Comparison of ENCODE assay signal across 10 mouse cellular contexts in genomic region chr7:25145896-25146295, GRCm38 (mm10). TPM values are rescaled to one million over a fixed set of nuclear protein-coding genes. Genes with fewer than 3 reads are reported as not detected.
DNase-seq lines count a peak whose midpoint lies in the region; ATAC-seq lines count a peak whose summit lies in the region.
"Had no signal": no experiment of that assay in that cellular context is flagged by ENCODE, and none has a peak within 500 bp of the region (broad histone marks: within the 10 kb centered on the region; RNA-seq: fewer than 3 reads in every experiment).

No protein-coding gene starts in this region.

- ATAC-seq in hindbrain, embryonic 16.5 days, result no peak; the same call in 1 of the 2 replicates
- ATAC-seq in granulocyte monocyte progenitor cell, adult 5-6 weeks (replicated peaks; ENCODE audit: poor library complexity, severe bottlenecking), result peak; percentile 77

- no peak overlapping the region for H3K4me2 ChIP-seq in hindbrain, embryonic 16.5 days (ENCODE audit: low read length)

- peaks cover 36% of the 10 kb centered on the region for H3K4me1 ChIP-seq in hindbrain, embryonic 10.5 days (replicated peaks)
- peaks cover 11% of the 10 kb centered on the region for H3K4me1 ChIP-seq in hindbrain, embryonic 16.5 days (ENCODE audit: control insufficient read depth, insufficient read depth, low read depth, low read length)

- WGBS in hindbrain, embryonic 10.5 days, result 10% methylated on average over 10 of the region's 10 CpGs
- whole genome bisulfite sequencing in hindbrain, embryonic 16.5 days, result 14% methylated on average over 10 of the region's 10 CpGs

- no peak overlapping the region for H3K4me3 ChIP-seq in hindbrain, embryonic 10.5 days
- H3K4me3 ChIP-seq in hindbrain, embryonic 16.5 days (ENCODE audit: low read length), result no peak overlapping the region
- H3K4me3 ChIP-seq: heart, embryonic 10.5 days had no signal

- H3K36me3 ChIP-seq in hindbrain, embryonic 10.5 days, result no peaks in the 10 kb centered on the region
- no peaks in the 10 kb centered on the region for H3K36me3 ChIP-seq in hindbrain, embryonic 16.5 days (ENCODE audit: control insufficient read depth, insufficient read depth, low read length)
- H3K36me3 ChIP-seq: heart, embryonic 10.5 days had no signal

- no peak overlapping the region for H3K27ac ChIP-seq in hindbrain, embryonic 10.5 days
- no peak overlapping the region for H3K27ac ChIP-seq in hindbrain, embryonic 16.5 days (ENCODE audit: low read depth, low read length)
- H3K27ac ChIP-seq: heart, embryonic 10.5 days had no signal

- H3K9ac ChIP-seq in hindbrain, embryonic 16.5 days (ENCODE audit: low read depth, low read length), result no peak overlapping the region

- peak; percentile 70 for DNase-seq in hindbrain, embryonic 10.5 days (ENCODE audit: low spot score)
- DNase-seq in thymus, postnatal 0 days (ENCODE audit: low spot score), result peak; percentile 25
- DNase-seq in thymus, adult 18-20 months, result no peak
- DNase-seq in yolk sac, embryonic 10.5 days (ENCODE audit: low spot score), result peak; percentile 24
- no peak for DNase-seq in right cerebral cortex, adult 2 months (ENCODE audit: low spot score in 2 of 2)
- no peak for DNase-seq in gastrocnemius, postnatal 4 days (ENCODE audit: low spot score in 2 of 2)
- DNase-seq: cerebellum, postnatal 14 days had no signal

- H3K9me3 ChIP-seq in hindbrain, embryonic 10.5 days, result no peaks in the 10 kb centered on the region
- H3K9me3 ChIP-seq in hindbrain, embryonic 16.5 days (ENCODE audit: control insufficient read depth, low read length), result no peaks in the 10 kb centered on the region
- H3K9me3 ChIP-seq: heart, embryonic 10.5 days had no signal

- peaks cover 64% of the 10 kb centered on the region for H3K27me3 ChIP-seq in hindbrain, embryonic 10.5 days (ENCODE audit: insufficient read depth, poor library complexity, severe bottlenecking)
- no peaks in the 10 kb centered on the region for H3K27me3 ChIP-seq in hindbrain, embryonic 16.5 days (replicated peaks; ENCODE audit: control insufficient read depth, insufficient read depth, low read length)

RNA-seq across cellular contexts. Expression of gene Pou2f2, which starts 33.6 kb away (rescaled TPM):
- polyA plus RNA-seq in hindbrain, embryonic 10.5 days (2016; fragmentation: Nextera tagmentation; extraction: Ambion mirVana), result 19.3 and 41.0 TPM in 2 replicates
- polyA plus RNA-seq in hindbrain, embryonic 16.5 days (2015; fragmentation: Nextera tagmentation; extraction: Ambion mirVana), result 19.8 and 28.7 TPM in 2 replicates
- 1.5 and 1.9 TPM in 2 replicates for polyA plus RNA-seq in thymus, postnatal 0 days (2015; fragmentation: Nextera tagmentation; extraction: Ambion mirVana)
- total RNA-seq in granulocyte monocyte progenitor cell, adult 5-6 weeks (2014; fragmentation: Nextera tagmentation), result 18.4 and 26.6 TPM in 2 replicates
- 5.0 and 5.1 TPM in 2 replicates for total RNA-seq in granulocyte monocyte progenitor cell, adult 5-6 weeks (2017)
- total RNA-seq in gastrocnemius, postnatal 4 days (2021), result under 1 TPM; 0.52 to 0.91 TPM

Comparison
In these comparisons a context has a peak if more than half of its experiments do, and no peak if none do; other contexts are left out.
1. DNase-seq: peak in hindbrain, embryonic 10.5 days (single experiment), thymus, postnatal 0 days (single experiment) and yolk sac, embryonic 10.5 days (single experiment); none in thymus, adult 18-20 months (0 of 2), right cerebral cortex, adult 2 months (0 of 2) and gastrocnemius, postnatal 4 days (0 of 2).